Mouse (Mus musculus) testis, adult 2 months (tissue): ENCODE measurements around the gene Spen. TPM values are rescaled to one million over a fixed set of nuclear protein-coding genes. Genes with fewer than 3 reads are reported as not detected.

Source experiments
- H3K27ac ChIP-seq: fragments of 200-500 bp; 2 replicates; pipeline ENCODE4 v1.5.1; 2012; ENCODE audit warnings: low read depth, low read length; ENCODE audit not compliant: control insufficient read depth, insufficient read depth
- H3K27me3 ChIP-seq: fragments of 200-500 bp; 2 replicates; pipeline ENCODE4 v1.6.1; 2012; ENCODE audit warnings: mild to moderate bottlenecking, low read length, moderate library complexity; ENCODE audit not compliant: control insufficient read depth, insufficient read depth
- H3K36me3 ChIP-seq: fragments of 200-500 bp; 2 replicates; pipeline ENCODE4 v1.6.1; 2012; ENCODE audit warnings: mild to moderate bottlenecking, low read length; ENCODE audit not compliant: control insufficient read depth, insufficient read depth
- H3K4me1 ChIP-seq: fragments of 200-500 bp; 2 replicates; pipeline ENCODE4 v1.6.1; 2012; ENCODE audit warnings: low read length; ENCODE audit not compliant: control insufficient read depth, insufficient read depth
- H3K4me3 ChIP-seq: fragments of 200-500 bp; 2 replicates; pipeline ENCODE4 v1.5.1; 2012; ENCODE audit warnings: low read depth, mild to moderate bottlenecking, low read length, moderate library complexity, mixed read lengths; ENCODE audit not compliant: control insufficient read depth
- CTCF ChIP-seq: fragments of 200-500 bp; IDR thresholded peaks from 2 replicates; pipeline ENCODE4 v1.5.1; 2012; ENCODE audit warnings: low read depth, mild to moderate bottlenecking, inconsistent platforms, low read length, moderate library complexity; ENCODE audit not compliant: control insufficient read depth, insufficient read depth, insufficient replicate concordance
- POLR2A ChIP-seq: fragments of 200-500 bp; IDR thresholded peaks from 2 replicates; pipeline ENCODE4 v1.6.1; 2012; ENCODE audit warnings: low read depth, mild to moderate bottlenecking, inconsistent platforms, low read length, moderate library complexity; ENCODE audit not compliant: control insufficient read depth
- polyA plus RNA-seq: library from polyadenylated mRNA; depleted of rRNA; stranded (reverse); fragments of >200 nt; gene quantifications from 2 replicates; pipeline ENCODE4 v1.2.3, GENCODE M21; 2012

Spen gene
- polyA plus RNA-seq, 1 experiment, result 16.9 TPM

- Histone ChIP-seq H3K36me3 (no peaks in the 10 kb centered on the region), H3K27ac (peak overlapping the region; percentile 68), H3K27me3 (no peaks in the 10 kb centered on the region), H3K4me3 (peak overlapping the region; percentile 96), H3K4me1 (peaks cover 19% of the 10 kb centered on the region)
- TF ChIP-seq POLR2A (no peak), CTCF (no peak)
Observed at GRCm38 (mm10) chr4:141537706-141538407, 540 bp downstream of the Spen start.

GRCm38 (mm10) chr4:141537226-141537610 is 1.2 kb downstream of the Spen start:
- Histone ChIP-seq H3K27me3 (no peaks in the 10 kb centered on the region), H3K4me1 (peaks cover 19% of the 10 kb centered on the region), H3K36me3 (no peaks in the 10 kb centered on the region), H3K4me3 (peak overlapping the region; percentile 96), H3K27ac (peak overlapping the region; percentile 63)
- no peak for TF ChIP-seq POLR2A
- TF ChIP-seq CTCF, result no peak

GRCm38 (mm10) chr4:141536291-141537225 is 1.8 kb downstream of the Spen start:
- TF ChIP-seq CTCF (no peak), POLR2A (0 out of 2 replicates have a peak, but pooled peaks have one; percentile 9)
- H3K4me1 ChIP-seq, result peaks cover 19% of the 10 kb centered on the region
- H3K27ac ChIP-seq, result peak overlapping the region; percentile 63
- no peaks in the 10 kb centered on the region for H3K36me3 ChIP-seq
- H3K27me3 ChIP-seq, result no peaks in the 10 kb centered on the region
- peak overlapping the region; percentile 96 for H3K4me3 ChIP-seq

GRCm38 (mm10) chr4:141534947-141535680 is 3.3 kb downstream of the Spen start:
- Histone ChIP-seq H3K4me1 (peaks cover 19% of the 10 kb centered on the region), H3K36me3 (no peaks in the 10 kb centered on the region), H3K4me3 (no peak overlapping the region), H3K27ac (no peak overlapping the region), H3K27me3 (no peaks in the 10 kb centered on the region)
- TF ChIP-seq POLR2A (no peak), CTCF (no peak; the same call in 1 of the 2 replicates)

- H3K36me3 ChIP-seq, result no peaks in the 10 kb centered on the region
- H3K27ac ChIP-seq, result no peak overlapping the region
- no peak overlapping the region for H3K4me3 ChIP-seq
- H3K4me1 ChIP-seq, result peaks cover 18% of the 10 kb centered on the region
- TF ChIP-seq POLR2A (no peak), CTCF (no peak)
- H3K27me3 ChIP-seq, result no peaks in the 10 kb centered on the region
Observed at GRCm38 (mm10) chr4:141530979-141531378, 7.4 kb downstream of the Spen start.

GRCm38 (mm10) chr4:141528938-141529337 is 9.5 kb downstream of the Spen start:
- TF ChIP-seq POLR2A (no peak), CTCF (no peak)
- Histone ChIP-seq H3K36me3 (no peaks in the 10 kb centered on the region), H3K27me3 (no peaks in the 10 kb centered on the region), H3K4me1 (peaks cover 20% of the 10 kb centered on the region), H3K4me3 (no peak overlapping the region), H3K27ac (no peak overlapping the region)

GRCm38 (mm10) chr4:141526936-141527650 is 11.3 kb downstream of the Spen start:
- H3K36me3 ChIP-seq, result peaks cover under 1% of the 10 kb centered on the region

More at GRCm38 (mm10) chr4:141526936-141527650, 11.3 kb downstream of the Spen start:
- H3K4me3 ChIP-seq, result no peak overlapping the region
- H3K4me1 ChIP-seq, result peaks cover 19% of the 10 kb centered on the region
- H3K27me3 ChIP-seq, result no peaks in the 10 kb centered on the region
- H3K27ac ChIP-seq, result no peak overlapping the region
- TF ChIP-seq POLR2A (no peak), CTCF (no peak)
